Mouse (Mus musculus) ES-Bruce4 (cell line): ENCODE measurements around the gene Trim10. TPM values are rescaled to one million over a fixed set of nuclear protein-coding genes. Genes with fewer than 3 reads are reported as not detected.
A peak's percentile ranks its signal among the peaks of the same experiment; 100 is the strongest.
"Not testable (repeated sequence)": the region's sequence is repeated elsewhere in the genome, so short reads cannot be mapped to it uniquely, and the experiment has no call there.

Experiments used
- H3K27ac ChIP-seq: 2 replicates; pipeline ENCODE4 v1.5.1; 2012; ENCODE audit warnings: low read length, inconsistent platforms; ENCODE audit not compliant: insufficient read depth
- H3K27me3 ChIP-seq: 2 replicates; pipeline ENCODE4 v1.6.1; 2012; ENCODE audit warnings: mild to moderate bottlenecking, low read length, inconsistent platforms; ENCODE audit not compliant: control insufficient read depth, poor library complexity, insufficient read depth, severe bottlenecking
- H3K36me3 ChIP-seq: 2 replicates; pipeline ENCODE4 v1.6.1; 2012; ENCODE audit warnings: inconsistent platforms, mild to moderate bottlenecking, low read length, moderate library complexity; ENCODE audit not compliant: control insufficient read depth, poor library complexity, insufficient read depth, severe bottlenecking
- H3K4me1 ChIP-seq: one replicate; pipeline ENCODE4 v1.8.1; 2011; ENCODE audit warnings: low read length; ENCODE audit not compliant: control insufficient read depth, insufficient read depth
- H3K4me3 ChIP-seq: 2 replicates; pipeline ENCODE4 v1.5.1; 2011; ENCODE audit warnings: low read depth, mild to moderate bottlenecking, low read length
- H3K9ac ChIP-seq: 2 replicates; pipeline ENCODE4 v1.6.1; 2012; ENCODE audit warnings: low read depth, mild to moderate bottlenecking, inconsistent platforms; ENCODE audit not compliant: poor library complexity, severe bottlenecking
- H3K9me3 ChIP-seq: replicated peaks from 2 replicates; pipeline ENCODE4 v1.6.1; 2012; ENCODE audit warnings: mild to moderate bottlenecking, low read length, inconsistent platforms; ENCODE audit not compliant: control insufficient read depth, poor library complexity, insufficient read depth, severe bottlenecking
- CTCF ChIP-seq: IDR thresholded peaks from one replicate; pipeline ENCODE4 v1.8.1; 2011; ENCODE audit warnings: low read depth, low read length
- EP300 ChIP-seq: IDR thresholded peaks from 2 replicates; pipeline ENCODE4 v1.6.1; 2011; ENCODE audit warnings: low read depth, low read length; ENCODE audit not compliant: insufficient read depth
- POLR2A ChIP-seq: IDR thresholded peaks from one replicate; pipeline ENCODE4 v1.8.1; 2011; ENCODE audit warnings: low read length; ENCODE audit not compliant: insufficient read depth
- polyA plus RNA-seq: library from polyadenylated mRNA; stranded (reverse); fragments of >200 nt; gene quantifications from 2 replicates; pipeline ENCODE4 v1.2.4, GENCODE M21; 2011; ENCODE audit warnings: low read depth; ENCODE audit not compliant: missing spikeins, insufficient read depth, insufficient read length

The Trim10 gene
- polyA plus RNA-seq, 1 experiment = not detected

GRCm38 (mm10) chr17:36890073-36890903 is 20.9 kb downstream of the Trim10 start, which contains the start of gene Trim40:
Trim40 (minus strand) TSS chr17:36890123.
- Histone ChIP-seq H3K36me3 (no peaks in the 10 kb centered on the region), H3K4me3 (no peak within 1 kb of the TSS)
- no peak for TF ChIP-seq CTCF
- TF ChIP-seq POLR2A = no peak
- TF ChIP-seq EP300 = no peak

GRCm38 (mm10) chr17:36891496-36891895 is 22.1 kb downstream of the Trim10 start:
- not testable (repeated sequence) for H3K27me3 ChIP-seq, H3K4me1 ChIP-seq, H3K27ac ChIP-seq, H3K9ac ChIP-seq, H3K36me3 ChIP-seq, H3K9me3 ChIP-seq, H3K4me3 ChIP-seq

More at GRCm38 (mm10) chr17:36890073-36890903, 20.9 kb downstream of the Trim10 start, which contains the start of gene Trim40:
- H3K9ac ChIP-seq = no peak within 1 kb of the TSS
- no peaks in the 10 kb centered on the region for H3K4me1 ChIP-seq
- no peak within 1 kb of the TSS for H3K27ac ChIP-seq
- H3K9me3 ChIP-seq = no peaks in the 10 kb centered on the region
- no peaks in the 10 kb centered on the region for H3K27me3 ChIP-seq

GRCm38 (mm10) chr17:36892362-36892761 is 23.0 kb downstream of the Trim10 start:
- TF ChIP-seq EP300 (no peak), POLR2A (no peak), CTCF (peak; percentile 37)
- Histone ChIP-seq H3K27me3 (no peaks in the 10 kb centered on the region), H3K9me3 (no peaks in the 10 kb centered on the region), H3K9ac (no peak overlapping the region), H3K36me3 (no peaks in the 10 kb centered on the region), H3K4me1 (no peaks in the 10 kb centered on the region), H3K27ac (no peak overlapping the region), H3K4me3 (no peak overlapping the region)

- Histone ChIP-seq H3K4me3 (no peak overlapping the region), H3K9me3 (no peaks in the 10 kb centered on the region), H3K27ac (no peak overlapping the region), H3K4me1 (no peaks in the 10 kb centered on the region), H3K36me3 (no peaks in the 10 kb centered on the region), H3K27me3 (no peaks in the 10 kb centered on the region), H3K9ac (no peak overlapping the region)
- TF ChIP-seq EP300 = no peak
- no peak for TF ChIP-seq CTCF
- no peak for TF ChIP-seq POLR2A
Observed at GRCm38 (mm10) chr17:36893387-36893786, 24.0 kb downstream of the Trim10 start.

- H3K36me3 ChIP-seq = no peaks in the 10 kb centered on the region
- no peak overlapping the region for H3K4me3 ChIP-seq
- H3K9ac ChIP-seq = no peak overlapping the region
- H3K27me3 ChIP-seq = no peaks in the 10 kb centered on the region
- peak; percentile 15 for TF ChIP-seq CTCF
- TF ChIP-seq EP300 = no peak
- no peak for TF ChIP-seq POLR2A
- H3K9me3 ChIP-seq = no peaks in the 10 kb centered on the region
- H3K4me1 ChIP-seq = no peaks in the 10 kb centered on the region
- no peak overlapping the region for H3K27ac ChIP-seq
Observed at GRCm38 (mm10) chr17:36896583-36896982, 27.2 kb downstream of the Trim10 start.

- H3K9ac ChIP-seq = no peak overlapping the region
- H3K36me3 ChIP-seq = no peaks in the 10 kb centered on the region
- H3K4me3 ChIP-seq = no peak overlapping the region
- H3K27me3 ChIP-seq = no peaks in the 10 kb centered on the region
- H3K9me3 ChIP-seq = no peaks in the 10 kb centered on the region
- TF ChIP-seq EP300 (no peak), CTCF (no peak), POLR2A (no peak)
- no peak overlapping the region for H3K27ac ChIP-seq
- no peaks in the 10 kb centered on the region for H3K4me1 ChIP-seq
Observed at GRCm38 (mm10) chr17:36897065-36897464, 27.7 kb downstream of the Trim10 start.
